ENCODE assay signal across 9 mouse cellular contexts in genomic region chr11:100281596-100282544, GRCm38 (mm10). TPM values are rescaled to one million over a fixed set of nuclear protein-coding genes. Genes with fewer than 3 reads are reported as not detected.
A peak's percentile ranks its signal among the peaks of the same experiment; 100 is the strongest.
DNase-seq lines count a peak whose midpoint lies in the region; ATAC-seq and TF ChIP-seq lines count a peak whose summit lies in the region.
"Had no signal": no experiment of that assay in that cellular context is flagged by ENCODE, and none has a peak within 500 bp of the region (broad histone marks: within the 10 kb centered on the region; RNA-seq: fewer than 3 reads in every experiment).

No protein-coding gene starts in this region.

- no peak; the same call in 1 of the 2 replicates for ATAC-seq in kidney, embryonic 15.5 days (replicated peaks; ENCODE audit: low FRiP score)
- ATAC-seq in limb, embryonic 14.5 days (ENCODE audit: low FRiP score, low read depth), result no peak; the same call in 1 of the 2 replicates
- peak; percentile 27; the same call in 1 of the 2 replicates for ATAC-seq in stomach, postnatal 0 days (ENCODE audit: low FRiP score, low TSS enrichment)

- H3K4me1 ChIP-seq in kidney, embryonic 15.5 days, result 0 out of 2 replicates have a peak, but pooled peaks cover 2% of the 10 kb centered on the region
- H3K4me1 ChIP-seq in limb, embryonic 14.5 days (ENCODE audit: control insufficient read depth, insufficient read depth, low read length), result 0 out of 2 replicates have a peak, but pooled peaks cover under 1% of the 10 kb centered on the region
- H3K4me1 ChIP-seq in stomach, postnatal 0 days (replicated peaks; ENCODE audit: control insufficient read depth, insufficient read depth), result no peaks in the 10 kb centered on the region

- TF ChIP-seq POLR2A in limb, embryonic 14.5 days (IDR thresholded peaks at IDR 0.05; ENCODE audit: borderline replicate concordance, extremely low read depth, insufficient read depth, insufficient read length), result no peak

- H3K9ac ChIP-seq in kidney, embryonic 15.5 days, result 0 out of 2 replicates have a peak overlapping the region, but pooled peaks have one; percentile 3
- no peak overlapping the region for H3K9ac ChIP-seq in limb, embryonic 14.5 days (ENCODE audit: low read depth, low read length, severe bottlenecking)
- H3K9ac ChIP-seq in stomach, postnatal 0 days (ENCODE audit: low read length), result no peak overlapping the region
- H3K9ac ChIP-seq: embryonic facial prominence, embryonic 15.5 days had no signal

- H3K27me3 ChIP-seq in kidney, embryonic 15.5 days, result 0 out of 2 replicates have a peak, but pooled peaks cover 3% of the 10 kb centered on the region
- H3K27me3 ChIP-seq in limb, embryonic 14.5 days (ENCODE audit: control insufficient read depth, insufficient read depth, low read length), result no peaks in the 10 kb centered on the region
- H3K27me3 ChIP-seq in stomach, postnatal 0 days (ENCODE audit: control insufficient read depth, insufficient read depth, low read length), result no peaks in the 10 kb centered on the region
- H3K27me3 ChIP-seq: embryonic facial prominence, embryonic 15.5 days had no signal

- TF ChIP-seq CTCF in stomach, postnatal 0 days (IDR thresholded peaks at IDR 0.05; ENCODE audit: low read depth), result peak; percentile 95

- WGBS in kidney, embryonic 15.5 days, result 22% methylated on average over 11 of the region's 11 CpGs
- WGBS in limb, embryonic 14.5 days, result 21% methylated on average over 11 of the region's 11 CpGs
- 20% methylated on average over 11 of the region's 11 CpGs for WGBS in stomach, postnatal 0 days

- H3K27ac ChIP-seq in kidney, embryonic 15.5 days, result no peak overlapping the region
- H3K27ac ChIP-seq in limb, embryonic 14.5 days (replicated peaks; ENCODE audit: low read depth, low read length), result no peak overlapping the region
- no peak overlapping the region for H3K27ac ChIP-seq in stomach, postnatal 0 days (replicated peaks)
- H3K27ac ChIP-seq: embryonic facial prominence, embryonic 15.5 days had no signal

- H3K4me3 ChIP-seq in kidney, embryonic 15.5 days (replicated peaks), result no peak overlapping the region
- no peak overlapping the region for H3K4me3 ChIP-seq in limb, embryonic 14.5 days (replicated peaks; ENCODE audit: low read length)
- no peak overlapping the region for H3K4me3 ChIP-seq in stomach, postnatal 0 days (ENCODE audit: low read depth, low read length)
- H3K4me3 ChIP-seq: embryonic facial prominence, embryonic 15.5 days had no signal

- H3K4me2 ChIP-seq in kidney, embryonic 15.5 days, result no peak overlapping the region
- no peak overlapping the region for H3K4me2 ChIP-seq in limb, embryonic 14.5 days (replicated peaks; ENCODE audit: low read depth, low read length, severe bottlenecking)
- H3K4me2 ChIP-seq in stomach, postnatal 0 days (replicated peaks; ENCODE audit: low read depth), result no peak overlapping the region
- H3K4me2 ChIP-seq: embryonic facial prominence, embryonic 15.5 days had no signal

- H3K36me3 ChIP-seq in kidney, embryonic 15.5 days, result no peaks in the 10 kb centered on the region
- no peaks in the 10 kb centered on the region for H3K36me3 ChIP-seq in limb, embryonic 14.5 days (ENCODE audit: control insufficient read depth, insufficient read depth, low read length)
- H3K36me3 ChIP-seq in stomach, postnatal 0 days (ENCODE audit: control insufficient read depth, insufficient read depth, low read length), result no peaks in the 10 kb centered on the region
- H3K36me3 ChIP-seq: embryonic facial prominence, embryonic 15.5 days had no signal

- intact Hi-C loops in gastrocnemius, postnatal 14 days (cut with DNase I; ENCODE audit: low total_unique reads), result no loop called here

- DNase-seq in 3134 (ENCODE audit: extremely low read depth, insufficient read length, low spot score), result peak; percentile 53
- peak; percentile 94 for DNase-seq in adipocyte (ENCODE audit: low spot score)
- peak; percentile 97 for DNase-seq in embryo, embryonic 10 days (ENCODE audit: low spot score)
- DNase-seq in gastrocnemius, postnatal 14 days, result peak; percentile 77
- peak; percentile 87 for DNase-seq in limb, embryonic 14.5 days (ENCODE audit: low spot score)
- peak; percentile 54 to 71 for DNase-seq in natural killer cell, adult 2 months (ENCODE audit: low spot score in 2 of 2)
- DNase-seq in stomach, postnatal 0 days (ENCODE audit: low spot score), result peak; percentile 86

- no peak for TF ChIP-seq EP300 in stomach, postnatal 0 days (optimal IDR thresholded peaks at IDR 0.05)

- H3K9me3 ChIP-seq in kidney, embryonic 15.5 days (replicated peaks), result no peaks in the 10 kb centered on the region
- H3K9me3 ChIP-seq in limb, embryonic 14.5 days (ENCODE audit: control insufficient read depth, low read length), result no peaks in the 10 kb centered on the region
- no peaks in the 10 kb centered on the region for H3K9me3 ChIP-seq in stomach, postnatal 0 days (ENCODE audit: control insufficient read depth, low read length)
- H3K9me3 ChIP-seq: embryonic facial prominence, embryonic 15.5 days had no signal

RNA-seq across cellular contexts. Expression of gene Krt42, which starts 12.2 kb away (rescaled TPM):
- total RNA-seq in gastrocnemius, postnatal 14 days (2021), result not detected
- polyA plus RNA-seq in kidney, embryonic 15.5 days (2015; fragmentation: Nextera tagmentation; extraction: Ambion mirVana), result not detected in 2 replicates
- polyA plus RNA-seq in limb, embryonic 14.5 days (2012; rRNA removed), result 0.06 and 0.08 TPM in 2 replicates
- polyA plus RNA-seq in limb, embryonic 14.5 days (2014; fragmentation: Nextera tagmentation; extraction: Ambion mirVana), result not detected in 2 replicates
- polyA plus RNA-seq in stomach, postnatal 0 days (2015; fragmentation: Nextera tagmentation; extraction: Ambion mirVana), result 0.10 and 0.12 TPM in 2 replicates

RNA-seq across cellular contexts. Expression of gene Krt17, which starts 21.0 kb away (rescaled TPM):
- not detected for total RNA-seq in gastrocnemius, postnatal 14 days (2021)
- polyA plus RNA-seq in kidney, embryonic 15.5 days (2015; fragmentation: Nextera tagmentation; extraction: Ambion mirVana), result 0.51 and 2.4 TPM in 2 replicates
- 22.1 and 28.1 TPM in 2 replicates for polyA plus RNA-seq in limb, embryonic 14.5 days (2012; rRNA removed)
- 75.5 and 78.5 TPM in 2 replicates for polyA plus RNA-seq in limb, embryonic 14.5 days (2014; fragmentation: Nextera tagmentation; extraction: Ambion mirVana)
- 46.4 and 63.4 TPM in 2 replicates for polyA plus RNA-seq in stomach, postnatal 0 days (2015; fragmentation: Nextera tagmentation; extraction: Ambion mirVana)

RNA-seq across cellular contexts. Expression of gene Krt16, which starts 33.2 kb away (rescaled TPM):
- not detected for total RNA-seq in gastrocnemius, postnatal 14 days (2021)
- 0.55 TPM in 1 of 2 replicates, not detected in the other for polyA plus RNA-seq in kidney, embryonic 15.5 days (2015; fragmentation: Nextera tagmentation; extraction: Ambion mirVana)
- polyA plus RNA-seq in limb, embryonic 14.5 days (2012; rRNA removed), result 0.24 and 0.26 TPM in 2 replicates
- polyA plus RNA-seq in limb, embryonic 14.5 days (2014; fragmentation: Nextera tagmentation; extraction: Ambion mirVana), result 0.29 and 0.61 TPM in 2 replicates
- 2.1 and 4.0 TPM in 2 replicates for polyA plus RNA-seq in stomach, postnatal 0 days (2015; fragmentation: Nextera tagmentation; extraction: Ambion mirVana)

RNA-seq across cellular contexts. Expression of gene Eif1, which starts 37.8 kb away (rescaled TPM):
- total RNA-seq in gastrocnemius, postnatal 14 days (2021), result 100 to 1,000 TPM; 781 to 791 TPM
- 1,620 and 1,743 TPM in 2 replicates for polyA plus RNA-seq in kidney, embryonic 15.5 days (2015; fragmentation: Nextera tagmentation; extraction: Ambion mirVana)
- 229 and 342 TPM in 2 replicates for polyA plus RNA-seq in limb, embryonic 14.5 days (2012; rRNA removed)
- polyA plus RNA-seq in limb, embryonic 14.5 days (2014; fragmentation: Nextera tagmentation; extraction: Ambion mirVana), result 1,852 and 1,886 TPM in 2 replicates
- polyA plus RNA-seq in stomach, postnatal 0 days (2015; fragmentation: Nextera tagmentation; extraction: Ambion mirVana), result 1,487 and 1,495 TPM in 2 replicates

RNA-seq across cellular contexts. Expression of gene Gast, which starts 52.3 kb away (rescaled TPM):
- not detected for total RNA-seq in gastrocnemius, postnatal 14 days (2021)
- not detected in 2 replicates for polyA plus RNA-seq in kidney, embryonic 15.5 days (2015; fragmentation: Nextera tagmentation; extraction: Ambion mirVana)
- polyA plus RNA-seq in limb, embryonic 14.5 days (2012; rRNA removed), result 0.36 and 0.74 TPM in 2 replicates
- polyA plus RNA-seq in limb, embryonic 14.5 days (2014; fragmentation: Nextera tagmentation; extraction: Ambion mirVana), result 0.47 and 0.50 TPM in 2 replicates
- 52.0 and 84.7 TPM in 2 replicates for polyA plus RNA-seq in stomach, postnatal 0 days (2015; fragmentation: Nextera tagmentation; extraction: Ambion mirVana)
